Mouse (Mus musculus) monocyte, adult 2 months (primary cell): ENCODE data around the gene Nrxn1.

ENCODE experiments used
- DNase-seq, 2 experiments: peaks; one replicate each; pipeline ENCODE4 v3.0.0; 2022; ENCODE audit warnings: low spot score in 2 of 2, low read depth in 1 of 2

Nrxn1 gene

DNA sequence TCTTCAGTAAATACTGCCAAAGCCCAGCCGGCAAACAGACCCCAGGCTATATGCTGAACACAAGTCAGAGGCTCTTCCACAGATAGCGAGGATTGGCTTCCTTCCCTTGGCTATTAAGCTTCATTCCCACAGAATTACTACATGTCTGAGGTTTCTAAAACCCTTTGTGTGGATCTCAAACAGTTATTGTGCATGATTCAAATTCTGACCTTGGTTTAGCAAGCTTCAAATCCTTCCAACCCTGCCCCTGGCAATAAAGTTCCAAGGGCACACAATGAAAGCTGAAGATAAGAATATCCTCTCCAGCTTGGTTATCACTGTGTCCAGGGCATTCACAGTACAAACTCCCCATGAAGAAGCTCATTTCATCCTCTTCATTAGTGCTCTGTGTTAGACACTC lies 416.2 kb downstream of the Nrxn1 start:
- no peak for DNase-seq

DNA sequence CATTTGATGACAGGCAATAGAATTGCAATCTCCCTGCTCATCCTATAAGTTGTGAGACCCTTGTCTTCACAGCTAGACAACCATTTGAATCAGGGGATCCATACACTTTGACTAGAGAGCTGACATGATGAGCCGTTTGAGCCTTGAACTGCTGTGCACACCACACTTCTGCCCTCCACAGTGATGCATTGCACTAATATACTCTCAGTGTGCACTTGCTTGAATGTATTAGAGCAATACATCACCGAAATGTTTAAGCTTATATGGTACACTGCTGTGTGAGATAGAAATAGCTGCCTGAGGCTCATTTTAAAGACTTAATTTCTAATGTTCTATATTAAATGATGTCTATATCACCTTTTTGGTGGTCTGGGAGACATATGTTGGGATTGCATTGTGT lies 430.6 kb downstream of the Nrxn1 start:
- no peak for DNase-seq

DNA sequence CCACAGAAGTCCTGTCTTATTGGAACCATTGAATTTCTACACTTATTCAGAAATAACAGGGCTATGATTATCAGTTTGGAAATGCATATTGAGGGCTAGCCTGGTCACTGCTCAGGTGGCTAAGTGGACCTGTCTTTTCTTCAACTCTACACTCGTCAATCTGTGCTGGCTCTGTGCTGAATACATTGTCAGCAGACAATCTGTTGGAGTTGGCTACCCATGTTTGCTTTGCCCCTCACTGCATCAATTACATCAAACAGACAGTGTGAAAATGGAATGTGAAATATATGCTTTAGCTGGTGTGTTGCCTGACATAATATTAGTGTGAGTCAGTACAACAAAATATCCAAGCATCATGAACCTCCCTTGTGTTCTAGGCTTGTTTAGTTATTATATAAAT lies 438.4 kb downstream of the Nrxn1 start:
- no peak for DNase-seq

DNA sequence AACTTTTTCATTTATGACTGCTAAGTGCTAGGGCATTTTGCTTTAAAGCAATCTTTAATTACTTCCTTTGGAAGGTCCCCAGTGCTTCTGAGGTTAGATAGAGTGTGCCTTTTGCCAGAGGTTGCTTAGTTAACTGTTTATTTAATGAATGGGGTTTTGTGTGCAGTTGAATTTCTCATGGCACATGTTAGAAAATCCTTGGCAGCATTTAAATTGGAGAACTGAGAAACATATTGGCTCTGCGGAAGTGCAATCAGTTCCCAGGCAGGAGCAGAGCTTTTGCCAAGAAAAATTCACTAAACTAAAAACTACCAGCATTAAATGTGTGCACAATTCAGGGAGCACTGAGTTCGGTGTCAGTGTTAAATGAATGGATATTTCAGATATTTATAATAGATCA lies 439.5 kb downstream of the Nrxn1 start:
- no peak for DNase-seq

DNA sequence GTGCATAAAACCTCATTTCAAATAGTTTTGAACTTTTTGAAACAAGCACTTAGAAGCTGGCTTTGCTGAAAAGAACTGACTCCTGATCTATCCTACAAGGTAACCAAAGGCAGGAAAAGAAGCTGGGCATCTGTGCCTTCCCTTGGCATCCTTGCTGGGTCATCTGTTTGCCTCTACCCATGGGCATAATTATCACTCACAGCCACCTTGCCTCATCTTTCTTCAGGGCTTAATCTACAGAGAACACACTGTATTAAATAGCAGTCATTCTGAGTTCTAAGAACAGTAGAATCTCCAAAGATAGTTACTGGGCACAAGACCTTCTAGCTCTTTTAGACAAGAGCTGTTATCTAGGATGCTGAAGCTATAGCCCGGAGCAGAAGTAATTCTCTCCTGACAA lies 442.6 kb downstream of the Nrxn1 start:
- DNase-seq, result no peak

DNA sequence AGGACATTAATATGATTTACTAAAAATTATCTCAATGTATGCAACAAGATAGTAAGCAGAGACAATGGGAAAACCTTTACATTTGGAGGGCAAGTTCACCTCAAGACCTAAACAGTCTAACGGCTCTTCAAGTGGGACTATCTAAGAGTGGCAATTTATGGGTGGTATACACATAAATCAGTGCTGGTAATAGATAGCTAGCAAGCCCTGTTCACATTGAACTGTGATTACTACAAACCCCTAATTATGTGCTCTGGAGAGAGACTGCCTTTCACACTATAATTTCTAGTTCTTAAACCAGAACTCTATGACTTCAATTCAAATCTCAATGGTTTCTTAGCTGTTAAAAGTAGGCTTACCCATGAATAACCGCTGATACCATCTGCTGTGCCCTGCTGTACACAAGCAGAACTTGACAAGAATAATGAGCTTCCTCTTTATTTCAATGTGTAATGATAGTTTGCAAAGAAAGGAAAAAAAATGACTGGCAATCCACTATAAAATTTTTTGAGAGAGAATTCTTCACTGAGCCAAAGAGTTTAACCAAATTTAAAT lies 453.8 kb downstream of the Nrxn1 start:
- DNase-seq, result no peak

DNA sequence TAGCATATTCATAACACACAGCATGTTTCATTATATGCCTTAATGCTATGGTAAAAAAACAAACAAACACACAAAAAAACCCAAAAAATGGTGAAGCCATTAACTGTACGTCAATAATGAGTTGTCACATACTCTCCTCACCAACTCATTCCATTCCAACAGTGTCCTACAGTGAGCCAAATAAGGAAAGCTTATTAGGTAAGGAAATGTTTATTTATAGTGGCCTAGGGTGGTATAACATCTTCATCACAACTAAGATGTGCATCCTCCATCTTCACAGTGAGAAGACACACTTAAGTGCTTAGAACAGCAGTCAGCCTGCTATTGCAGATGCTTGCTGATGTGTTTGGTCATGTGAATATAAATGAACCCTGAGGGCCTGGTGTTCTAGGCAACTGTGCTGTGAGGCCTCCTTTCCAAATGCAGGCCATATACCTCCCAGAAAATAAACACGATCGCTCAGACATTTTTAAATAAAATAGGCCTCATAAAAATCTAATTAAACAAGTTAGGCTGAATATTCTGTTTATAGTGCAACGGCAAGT lies 454.6 kb downstream of the Nrxn1 start:
- DNase-seq, result no peak

DNA sequence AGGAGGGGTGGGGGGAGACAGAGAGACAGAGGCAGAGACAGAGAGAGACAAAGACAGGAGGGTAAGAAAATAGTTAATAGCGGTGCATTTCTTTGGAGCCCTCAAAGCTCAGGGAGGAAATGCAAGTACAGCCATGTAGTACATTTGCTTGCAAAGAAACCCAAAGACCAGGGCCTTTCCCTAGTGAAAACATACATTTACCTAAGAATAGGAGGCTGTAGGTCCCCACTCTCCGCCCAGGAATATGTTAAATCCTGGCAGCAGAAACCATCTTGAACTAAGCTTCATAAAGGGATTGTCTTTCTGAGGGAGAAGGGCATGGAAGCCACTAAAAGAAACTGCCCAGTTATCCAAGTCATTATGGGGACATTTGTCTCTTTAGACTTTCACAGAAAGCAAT lies 461.5 kb downstream of the Nrxn1 start:
- no peak for DNase-seq

DNA sequence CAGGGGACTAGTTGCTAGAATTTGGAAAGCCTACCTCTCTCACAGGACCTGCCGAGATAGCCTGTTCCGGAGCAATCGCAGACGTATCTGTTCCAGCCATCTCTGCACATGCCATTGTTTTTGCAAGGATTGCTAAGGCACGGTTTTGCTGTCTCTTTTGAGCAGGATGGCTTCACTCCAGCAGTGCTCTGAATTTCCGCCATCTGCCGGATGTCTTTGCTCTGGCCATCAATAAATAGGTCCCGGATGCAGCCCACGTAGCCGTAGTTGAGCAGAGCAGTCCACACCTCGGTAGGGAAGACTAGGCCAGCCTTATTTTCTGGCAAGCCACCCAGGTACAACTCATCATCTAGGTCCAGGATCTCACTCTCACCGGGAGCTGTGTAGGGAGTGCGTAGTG lies 463.0 kb downstream of the Nrxn1 start:
- no peak for DNase-seq

DNA sequence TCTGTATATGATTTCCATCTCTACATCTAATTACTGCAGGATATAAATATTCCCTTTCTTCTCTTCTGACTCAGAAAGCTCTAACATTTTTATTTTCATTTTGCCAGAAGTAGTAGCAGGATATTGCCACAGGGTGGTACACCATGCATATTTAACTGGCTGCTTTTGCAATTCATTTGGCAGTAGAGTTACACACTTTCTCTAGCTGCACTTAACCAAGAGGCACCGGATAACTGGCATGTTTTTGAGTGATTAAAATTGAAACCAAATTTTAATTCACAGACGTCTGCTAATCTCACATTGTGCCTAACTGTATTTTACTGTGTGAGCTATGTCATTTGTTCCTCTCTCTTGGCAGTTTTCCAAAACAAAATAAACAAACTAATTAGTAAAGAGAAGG lies 464.4 kb downstream of the Nrxn1 start:
- DNase-seq, result no peak

DNA sequence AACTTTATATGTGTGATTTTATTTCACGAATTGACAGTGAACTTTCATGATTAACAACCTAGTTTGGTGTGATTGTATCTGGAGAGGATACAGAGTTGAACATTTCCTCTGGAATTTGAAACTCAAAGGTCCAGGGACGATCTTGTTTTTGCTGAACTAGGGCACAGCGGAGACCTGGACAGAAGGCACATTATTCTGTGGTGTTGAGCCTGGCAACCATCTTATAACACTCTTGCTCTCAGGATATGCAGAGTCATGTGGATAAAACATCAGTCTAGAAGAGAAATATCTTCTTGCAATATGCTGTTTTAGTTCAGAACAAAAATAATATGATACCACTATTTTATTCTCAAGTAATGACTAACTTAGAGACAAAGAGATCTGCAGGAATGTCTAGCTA lies 464.9 kb downstream of the Nrxn1 start:
- DNase-seq, result no peak

DNA sequence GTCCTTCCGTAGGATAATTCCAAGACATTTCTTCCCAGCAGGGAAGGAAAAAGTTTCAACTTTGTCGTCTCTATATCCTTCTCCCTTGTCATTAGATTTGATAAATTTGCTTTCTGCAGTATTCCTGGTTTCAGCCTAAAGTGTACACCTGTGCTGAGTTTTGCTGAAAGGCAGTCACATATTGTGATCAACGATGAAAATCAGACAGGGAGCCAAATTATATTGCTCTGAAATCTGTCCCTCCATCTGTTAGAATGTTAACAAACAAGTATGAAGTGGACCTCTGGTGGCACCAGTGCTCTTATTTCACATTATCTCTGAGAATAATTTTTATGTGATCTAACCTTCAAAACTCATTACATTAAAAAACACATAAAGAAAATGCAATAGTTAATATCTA lies 465.5 kb downstream of the Nrxn1 start:
- DNase-seq, result no peak

DNA sequence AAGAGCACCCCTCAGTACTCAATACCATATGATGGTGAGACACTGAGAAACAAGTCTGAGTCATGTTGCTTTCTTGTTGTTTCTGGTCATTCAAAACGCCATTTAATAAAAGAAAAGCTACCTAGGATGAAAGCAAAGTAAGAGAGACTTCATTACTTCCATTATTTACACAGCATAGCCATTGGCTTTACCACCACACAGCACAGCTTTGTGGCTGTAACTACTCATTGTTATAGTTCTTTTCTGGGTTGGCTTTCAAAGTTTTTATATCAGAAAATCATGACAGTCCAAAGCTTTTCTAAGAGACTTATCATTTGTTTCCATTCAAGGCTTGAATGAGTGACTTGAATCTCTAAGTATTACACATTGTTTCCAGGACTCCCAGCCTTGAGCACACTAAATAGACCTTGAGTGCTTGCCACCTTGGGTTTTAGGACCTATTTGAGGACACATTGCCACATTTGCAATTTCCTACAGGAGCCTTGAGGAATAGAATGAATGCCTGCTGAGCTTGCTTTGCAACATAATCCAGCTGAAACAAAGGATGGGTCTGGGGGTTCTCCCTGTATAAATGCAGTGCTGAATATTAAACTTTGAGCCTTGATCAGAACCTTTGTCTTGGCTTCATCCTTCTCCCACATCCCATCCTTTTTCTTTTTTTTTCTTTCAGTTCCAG lies 468.1 kb downstream of the Nrxn1 start:
- no peak for DNase-seq

DNA sequence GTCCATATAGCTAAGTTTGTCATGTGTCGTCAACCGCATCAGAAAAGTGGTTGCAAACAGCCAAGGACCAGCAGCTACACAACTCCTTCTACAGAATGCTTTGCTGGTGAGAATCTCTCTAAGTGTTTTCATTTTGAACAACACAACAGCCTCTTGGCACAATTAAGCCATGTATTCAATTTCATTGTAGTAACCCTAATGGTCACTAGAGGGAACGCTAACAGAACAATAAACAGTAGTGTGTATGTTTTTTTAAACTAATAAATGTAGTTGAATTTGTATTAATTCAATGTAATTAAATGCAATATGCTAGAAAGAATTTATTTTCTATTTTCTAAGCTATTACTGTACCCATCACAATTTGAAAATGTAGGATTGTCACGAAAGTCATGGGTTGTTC lies 471.0 kb downstream of the Nrxn1 start:
- DNase-seq, result no peak

DNA sequence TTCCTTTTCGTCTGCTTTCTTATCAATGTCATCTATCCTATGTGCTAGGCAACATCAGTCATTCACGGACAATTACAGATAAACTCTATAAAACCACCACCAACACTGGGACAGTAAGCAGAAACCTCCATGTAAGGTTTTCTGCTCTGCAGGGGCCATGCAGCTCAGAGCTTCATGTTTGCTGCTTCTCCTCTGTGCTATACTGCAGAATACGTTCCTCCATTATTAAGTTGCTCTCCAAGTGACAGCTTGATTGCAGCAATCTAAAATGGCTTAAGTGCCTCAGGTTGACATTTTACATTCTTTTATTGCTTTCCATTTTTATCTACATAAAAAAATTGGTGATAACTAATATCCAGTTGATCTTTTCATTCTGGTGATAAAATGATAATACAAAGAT lies 477.9 kb downstream of the Nrxn1 start:
- DNase-seq, result no peak

DNA sequence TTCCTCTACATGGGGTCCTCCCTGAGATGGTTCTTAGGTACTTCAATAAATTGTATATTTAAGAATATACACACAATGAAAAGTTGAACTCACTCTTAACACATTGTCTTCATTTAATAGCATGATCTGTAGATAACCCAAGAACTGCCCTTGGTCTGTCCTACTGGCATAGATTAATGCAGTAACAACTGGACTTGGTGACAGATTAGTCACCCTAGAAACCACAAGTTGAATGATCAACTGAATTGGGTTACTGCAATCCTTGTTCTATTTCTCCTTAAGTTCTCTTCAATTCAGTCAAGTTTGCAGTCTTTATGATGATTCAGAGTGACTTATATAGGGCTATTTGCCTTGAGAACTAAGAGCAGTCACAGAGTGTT lies 485.5 kb downstream of the Nrxn1 start:
- DNase-seq, result no peak

DNA sequence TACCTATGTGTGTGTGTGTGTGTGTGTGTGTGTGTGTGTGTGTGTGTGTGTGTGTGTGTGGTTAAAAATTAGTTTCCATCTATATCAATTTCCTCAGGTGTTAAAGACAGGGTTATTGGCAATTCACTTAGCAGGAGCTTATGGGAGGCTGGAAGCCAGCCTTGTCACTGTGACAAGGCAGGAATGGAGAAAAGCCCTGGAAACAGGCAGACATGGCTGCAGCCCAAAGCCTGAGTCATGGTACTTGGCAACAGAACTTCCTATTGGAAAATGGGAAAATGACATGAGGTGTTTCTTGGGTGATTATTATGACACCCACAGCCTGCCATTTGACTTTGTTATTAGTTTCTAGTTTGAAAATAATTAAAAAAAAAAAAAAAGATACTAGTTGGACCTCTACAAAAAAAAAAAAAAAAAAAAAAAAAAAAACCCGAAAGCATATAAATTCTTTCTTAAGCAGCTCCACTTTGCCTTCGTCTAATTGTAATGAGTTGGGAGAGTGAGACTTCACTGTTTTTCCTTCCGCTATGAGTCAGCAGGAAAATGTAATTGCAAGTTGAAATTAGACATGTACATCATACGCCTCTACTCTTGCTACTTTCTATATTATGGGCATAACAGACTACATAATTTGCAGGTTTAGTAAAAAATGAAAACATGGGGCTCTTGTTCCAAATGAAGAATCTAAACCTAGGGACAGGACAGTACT lies 486.0 kb downstream of the Nrxn1 start:
- DNase-seq, result no peak

DNA sequence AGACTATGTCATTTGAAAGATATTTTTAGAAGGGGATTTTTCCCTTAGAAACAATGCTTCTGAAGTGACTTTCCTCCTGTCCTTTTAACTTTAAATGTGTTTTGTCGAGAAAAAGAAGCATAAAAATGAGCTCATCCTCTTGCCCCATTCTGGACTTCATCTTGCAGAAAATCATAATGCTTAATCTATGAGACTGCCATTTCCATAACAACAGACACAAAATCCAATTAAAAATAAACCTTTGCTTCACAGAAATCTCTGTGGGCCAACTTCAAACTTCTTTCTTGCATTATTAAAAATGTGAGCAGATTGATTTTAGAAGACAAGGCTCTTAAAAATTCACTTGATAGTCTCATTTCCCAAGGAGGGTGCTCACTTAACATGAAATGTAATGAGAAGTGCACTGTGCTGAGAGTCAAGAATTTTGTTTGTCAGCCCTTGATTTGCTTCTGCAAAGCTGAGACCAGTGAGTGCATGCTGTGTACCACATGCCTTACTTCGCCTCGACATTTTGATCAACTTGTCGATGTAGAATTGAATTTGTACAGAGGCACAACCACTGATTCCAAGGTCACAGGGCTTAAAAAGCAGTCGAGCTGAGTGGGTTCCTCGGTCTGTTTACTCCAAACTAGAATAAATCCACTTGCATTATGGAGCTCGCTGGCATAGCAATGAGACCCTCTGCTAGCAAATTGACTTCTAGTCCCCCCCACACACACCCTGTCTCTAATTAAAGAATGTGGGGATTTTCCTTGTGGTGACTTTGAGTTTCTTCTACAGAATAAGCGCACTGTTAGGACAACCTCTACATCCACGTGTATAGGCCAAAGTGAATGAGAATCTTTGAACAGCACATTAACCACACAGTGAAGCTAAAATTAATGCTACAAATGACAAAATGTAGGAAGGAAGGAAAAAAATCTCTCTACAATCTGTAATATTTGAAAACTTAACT lies 493.0 kb downstream of the Nrxn1 start:
- no peak for DNase-seq

DNA sequence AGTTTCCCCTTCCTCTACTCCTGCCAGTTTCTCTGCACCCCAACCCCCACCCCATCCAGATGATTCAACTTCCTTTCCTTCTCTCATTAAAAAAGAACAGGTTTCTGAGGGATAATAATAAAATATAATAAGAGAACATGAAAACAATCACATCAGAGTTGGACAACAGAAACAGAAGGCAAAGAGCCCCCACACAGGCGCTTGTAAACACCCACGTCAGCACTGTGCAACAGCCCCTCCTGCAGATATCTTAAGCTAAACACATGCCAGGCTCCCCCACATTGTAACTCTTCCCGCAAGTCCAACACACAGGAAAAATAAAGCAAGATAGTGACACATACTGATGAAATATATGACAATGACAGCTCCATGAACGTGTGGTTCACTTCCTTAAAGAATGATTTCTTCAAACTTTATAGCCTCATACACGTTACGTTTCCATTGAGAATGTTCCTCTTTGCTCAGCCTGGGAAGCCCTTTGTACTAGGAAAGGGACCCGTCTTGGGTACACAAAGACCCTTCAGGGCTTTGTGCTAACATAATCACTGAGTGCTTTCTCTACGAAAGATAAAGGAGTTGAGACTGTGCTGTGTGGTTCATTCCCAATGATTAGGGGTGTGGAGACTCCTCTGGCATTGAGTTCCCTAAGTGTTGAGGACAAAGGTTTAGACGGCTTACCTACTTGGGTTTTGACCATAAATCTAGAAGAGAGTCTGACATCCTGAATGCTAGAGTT lies 497.9 kb downstream of the Nrxn1 start:
- DNase-seq, result no peak

DNA sequence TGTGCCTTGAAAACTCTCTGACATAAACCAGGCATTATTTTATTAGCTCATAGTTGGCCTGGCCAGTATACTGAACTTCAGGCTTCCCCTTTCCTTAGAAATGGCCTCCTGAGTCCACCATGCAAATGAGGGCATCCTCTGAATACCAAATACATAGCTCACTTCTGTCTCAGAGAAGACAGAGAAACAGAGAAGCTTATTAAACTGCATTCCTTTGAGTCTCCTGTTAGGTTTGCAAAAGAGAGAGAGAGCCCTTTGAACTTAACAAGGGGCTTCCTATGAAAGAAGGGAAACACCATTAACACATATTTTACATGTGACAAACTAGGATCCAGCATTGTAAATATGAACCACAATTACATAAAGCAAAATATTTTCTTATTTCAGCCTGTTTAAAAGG lies 506.0 kb downstream of the Nrxn1 start:
- no peak for DNase-seq

DNA sequence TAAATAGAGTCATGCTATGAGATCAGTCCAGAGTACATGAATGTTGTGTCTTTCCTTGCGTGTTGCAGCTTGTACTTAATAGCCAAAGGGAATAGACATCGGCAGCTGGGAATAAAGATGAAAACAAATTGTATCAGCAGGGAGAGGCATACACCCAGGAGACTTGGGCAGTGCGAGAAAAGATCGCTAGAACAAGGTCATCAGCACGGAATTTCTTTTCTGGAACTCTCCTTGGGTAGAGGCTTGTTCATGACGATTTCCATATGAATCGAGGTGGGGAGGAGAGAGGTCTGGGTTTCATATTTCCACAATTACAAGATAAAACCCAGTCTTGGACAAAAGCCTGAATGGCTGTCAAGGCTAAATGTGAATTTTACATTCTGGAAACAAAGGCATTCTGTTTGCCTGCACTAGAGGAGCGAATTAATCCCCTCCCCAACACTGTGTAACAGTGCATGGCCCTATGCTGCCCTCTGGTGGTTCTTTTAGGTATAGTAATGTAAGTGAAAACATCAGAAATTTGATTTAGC lies 508.1 kb downstream of the Nrxn1 start:
- DNase-seq, result no peak
